Mouse (Mus musculus) embryonic facial prominence, embryonic 11.5 days (tissue): ENCODE results near the gene Slc1a7. TPM values are rescaled to one million over a fixed set of nuclear protein-coding genes. Genes with fewer than 3 reads are reported as not detected.

ENCODE experiments used
- ATAC-seq: fragments of 200-750 bp; cut with Nextera tagmentation; replicated peaks from 2 replicates; pipeline ENCODE4 v1.8.0; 2017; ENCODE audit warnings: low read depth; ENCODE audit not compliant: insufficient number of reproducible peaks, low FRiP score, low TSS enrichment
- DNase-seq: peaks from one replicate; pipeline ENCODE4 v3.0.0-alpha.2; 2015; ENCODE audit warnings: low spot score
- H3K27ac ChIP-seq: fragments of 300-500 bp; sonication (generic); replicated peaks from 2 replicates; pipeline ENCODE4 v1.5.1; 2014; ENCODE audit warnings: mild to moderate bottlenecking, low read depth, low read length, control low read depth
- H3K27me3 ChIP-seq: fragments of 300-500 bp; sonication (generic); 2 replicates; pipeline ENCODE4 v1.6.1; 2014; ENCODE audit warnings: mild to moderate bottlenecking, low read length, moderate library complexity, mixed read lengths; ENCODE audit not compliant: control insufficient read depth, insufficient read depth
- H3K36me3 ChIP-seq: fragments of 300-500 bp; sonication (generic); replicated peaks from 2 replicates; pipeline ENCODE4 v1.6.1; 2014; ENCODE audit warnings: low read depth, mild to moderate bottlenecking, low read length, moderate library complexity, mixed read lengths; ENCODE audit not compliant: control insufficient read depth, insufficient read depth
- H3K4me1 ChIP-seq: fragments of 300-500 bp; sonication (generic); 2 replicates; pipeline ENCODE4 v1.6.1; 2014; ENCODE audit warnings: low read length, mixed read lengths; ENCODE audit not compliant: control insufficient read depth, insufficient read depth
- H3K4me2 ChIP-seq: fragments of 300-500 bp; sonication (generic); 2 replicates; pipeline ENCODE4 v1.6.1; 2014; ENCODE audit warnings: low read depth, mild to moderate bottlenecking, control low read depth, low read length, moderate library complexity
- H3K4me3 ChIP-seq: fragments of 300-500 bp; sonication (generic); 2 replicates; pipeline ENCODE4 v1.5.1; 2014; ENCODE audit warnings: low read depth, low read length, control low read depth
- H3K9ac ChIP-seq: fragments of 300-500 bp; sonication (generic); replicated peaks from 2 replicates; pipeline ENCODE4 v1.6.1; 2014; ENCODE audit warnings: mild to moderate bottlenecking, control low read depth, low read length
- H3K9me3 ChIP-seq: fragments of 300-500 bp; sonication (generic); replicated peaks from 2 replicates; pipeline ENCODE4 v1.6.1; 2016; ENCODE audit warnings: mild to moderate bottlenecking, low read length, inconsistent platforms, mixed read lengths; ENCODE audit not compliant: control insufficient read depth
- WGBS: fragments of 180-500 bp; shearing (Covaris S2); extraction: QIAGEN DNeasy Blood & Tissue Kit; methylation state at CpG from one replicate; pipeline ENCODE4 v1.1.7; 2014; 5-methylcytosine and 5-hydroxymethylcytosine counted together
- polyA plus RNA-seq: library from polyadenylated mRNA; unstranded; fragments of >200 nt; fragmentation: Nextera tagmentation; extraction: Ambion mirVana; gene quantifications from 2 replicates; pipeline ENCODE4 v1.2.1, GENCODE M21; 2014

Gene Slc1a7
- polyA plus RNA-seq, 1 experiment from 2014 or later, result 0.11 TPM

GRCm38 (mm10) chr4:107975004-107975403, 6.9 kb downstream of the Slc1a7 start:
- Histone ChIP-seq H3K27ac (no peak overlapping the region), H3K9me3 (no peaks in the 10 kb centered on the region), H3K36me3 (no peaks in the 10 kb centered on the region), H3K4me3 (no peak overlapping the region), H3K27me3 (no peaks in the 10 kb centered on the region), H3K4me2 (no peak overlapping the region), H3K4me1 (no peaks in the 10 kb centered on the region), H3K9ac (no peak overlapping the region)
- 73% methylated on average over 7 of the region's 7 CpGs for WGBS
- ATAC-seq (no peak), DNase-seq (no peak)

GRCm38 (mm10) chr4:107977593-107977992, 9.5 kb downstream of the Slc1a7 start:
- H3K27me3 ChIP-seq, result no peaks in the 10 kb centered on the region
- ATAC-seq, result no peak
- 57% methylated on average over 4 of the region's 4 CpGs for WGBS
- H3K4me3 ChIP-seq, result no peak overlapping the region
- no peak overlapping the region for H3K4me2 ChIP-seq
- no peaks in the 10 kb centered on the region for H3K4me1 ChIP-seq
- no peak overlapping the region for H3K27ac ChIP-seq
- DNase-seq, result no peak
- H3K9me3 ChIP-seq, result no peaks in the 10 kb centered on the region
- H3K36me3 ChIP-seq, result no peaks in the 10 kb centered on the region
- H3K9ac ChIP-seq, result no peak overlapping the region

GRCm38 (mm10) chr4:107979530-107979929, 11.4 kb downstream of the Slc1a7 start:
- Histone ChIP-seq H3K9me3 (no peaks in the 10 kb centered on the region), H3K36me3 (no peaks in the 10 kb centered on the region), H3K27me3 (no peaks in the 10 kb centered on the region), H3K9ac (no peak overlapping the region), H3K27ac (no peak overlapping the region), H3K4me1 (peaks cover under 1% of the 10 kb centered on the region; the same call in 1 of the 2 replicates), H3K4me3 (no peak overlapping the region), H3K4me2 (no peak overlapping the region)
- ATAC-seq (no peak), DNase-seq (no peak)
- WGBS, result 40% methylated on average over 2 of the region's 2 CpGs

- no peak overlapping the region for H3K4me3 ChIP-seq
- WGBS, result 62% methylated on average over 6 of the region's 6 CpGs
- no peaks in the 10 kb centered on the region for H3K36me3 ChIP-seq
- no peak overlapping the region for H3K9ac ChIP-seq
- H3K27me3 ChIP-seq, result no peaks in the 10 kb centered on the region
- peaks cover 3% of the 10 kb centered on the region; the same call in 1 of the 2 replicates for H3K4me1 ChIP-seq
- H3K9me3 ChIP-seq, result no peaks in the 10 kb centered on the region
- H3K4me2 ChIP-seq, result no peak overlapping the region
- ATAC-seq (no peak), DNase-seq (no peak)
- H3K27ac ChIP-seq, result no peak overlapping the region
These were observed 12.0 kb downstream of the Slc1a7 start for GRCm38 (mm10) chr4:107980002-107980600.

GRCm38 (mm10) chr4:107983717-107984116, 15.6 kb downstream of the Slc1a7 start:
- no peaks in the 10 kb centered on the region for H3K9me3 ChIP-seq
- peaks cover 3% of the 10 kb centered on the region; the same call in 1 of the 2 replicates for H3K4me1 ChIP-seq
- ATAC-seq, result peak; percentile 60; the same call in 1 of the 2 replicates
- no peak overlapping the region for H3K9ac ChIP-seq
- H3K27me3 ChIP-seq, result no peaks in the 10 kb centered on the region
- no peak overlapping the region for H3K4me2 ChIP-seq
- WGBS, result 70% methylated on average over 1 of the region's 1 CpGs
- H3K4me3 ChIP-seq, result no peak overlapping the region
- H3K27ac ChIP-seq, result no peak overlapping the region
- peak; percentile 9 for DNase-seq
- no peaks in the 10 kb centered on the region for H3K36me3 ChIP-seq

- H3K4me2 ChIP-seq, result no peak overlapping the region
These were observed 16.3 kb downstream of the Slc1a7 start for GRCm38 (mm10) chr4:107984282-107984981.

GRCm38 (mm10) chr4:107985812-107986211, 17.7 kb downstream of the Slc1a7 start:
- H3K9me3 ChIP-seq, result no peaks in the 10 kb centered on the region
- no peaks in the 10 kb centered on the region for H3K27me3 ChIP-seq
- no peak overlapping the region for H3K9ac ChIP-seq
- H3K36me3 ChIP-seq, result no peaks in the 10 kb centered on the region
- 76% methylated on average over 5 of the region's 5 CpGs for WGBS
- DNase-seq (no peak), ATAC-seq (no peak)
- H3K27ac ChIP-seq, result no peak overlapping the region
- H3K4me2 ChIP-seq, result no peak overlapping the region
- peaks cover 3% of the 10 kb centered on the region; the same call in 1 of the 2 replicates for H3K4me1 ChIP-seq
- H3K4me3 ChIP-seq, result no peak overlapping the region

More at GRCm38 (mm10) chr4:107984282-107984981, 16.3 kb downstream of the Slc1a7 start:
- Histone ChIP-seq H3K4me1 (peaks cover 3% of the 10 kb centered on the region; the same call in 1 of the 2 replicates), H3K4me3 (no peak overlapping the region), H3K27ac (peak overlapping the region; percentile 59), H3K9ac (no peak overlapping the region), H3K36me3 (no peaks in the 10 kb centered on the region), H3K27me3 (no peaks in the 10 kb centered on the region), H3K9me3 (no peaks in the 10 kb centered on the region)
- DNase-seq (peak; percentile 87), ATAC-seq (peak; percentile 66)
- 45% methylated on average over 7 of the region's 7 CpGs for WGBS
